Mouse (Mus musculus) left cerebral cortex, postnatal 14 days (tissue): ENCODE data around the gene Kif12. TPM values are rescaled to one million over a fixed set of nuclear protein-coding genes. Genes with fewer than 3 reads are reported as not detected.
A peak's percentile ranks its signal among the peaks of the same experiment; 100 is the strongest.

ENCODE experiments used
- DNase-seq, 2 experiments: peaks; one replicate each; pipeline ENCODE4 v3.0.0; 2021 to 2022; ENCODE audit warnings: low spot score in 2 of 2, mixed read lengths in 1 of 2
- intact Hi-C: fragments of 180-260 bp; cut with DNase I; formaldehyde crosslinking; loops from one replicate; pipeline ENCODE4 v1.15.1; 2025
- long read RNA-seq, 2 experiments: library from polyadenylated mRNA; stranded (forward); transcript quantifications; one replicate each; pipeline ENCODE4 v2.0.0; 2021
- total RNA-seq, 2 experiments: library from RNA; stranded (reverse); gene quantifications; 2 replicates each; pipeline ENCODE4 v1.2.3; 2021

Kif12 gene
- total RNA-seq = not detected
- long read RNA-seq, experiment 1 = 0 reads
- long read RNA-seq, experiment 2 = 0 reads

GRCm38 (mm10) chr4:63171969-63172685 is at the start of gene Kif12:
Gene Kif12 (minus strand): TSS chr4:63172131.
- intact Hi-C loops = no loop called here

GRCm38 (mm10) chr4:63221096-63221958 is 49.4 kb upstream of the Kif12 start:
- intact Hi-C loops = no loop called here
- DNase-seq = no peak

More at GRCm38 (mm10) chr4:63171969-63172685, at the start of gene Kif12:
- DNase-seq = no peak

- intact Hi-C loops = loop anchor here (5.0 kb wide), 2 partner anchors 33 to 37 kb away; no protein-coding TSS in a partner anchor
- DNase-seq = peak in 1 of 2 experiments; percentile 47
Observed at GRCm38 (mm10) chr4:63219635-63220034, 47.7 kb upstream of the Kif12 start.

- intact Hi-C loops = loop anchor here (5.0 kb wide), 2 partner anchors 33 to 37 kb away; no protein-coding TSS in a partner anchor
- no peak for DNase-seq
Observed at GRCm38 (mm10) chr4:63219059-63219458, 47.1 kb upstream of the Kif12 start.

- DNase-seq = no peak
- intact Hi-C loops = loop anchor here (5.0 kb wide), 2 partner anchors 35 kb away; no protein-coding TSS in a partner anchor
Observed at GRCm38 (mm10) chr4:63217513-63217912, 45.6 kb upstream of the Kif12 start.

GRCm38 (mm10) chr4:63216566-63216965 is 44.6 kb upstream of the Kif12 start:
- DNase-seq = no peak
- intact Hi-C loops = loop anchor here (5.0 kb wide), 2 partner anchors 34 to 36 kb away; no protein-coding TSS in a partner anchor

- intact Hi-C loops = loop anchor here (1.0 to 5.0 kb wide), 3 partner anchors 34 to 91 kb away; no protein-coding TSS in a partner anchor
- no peak for DNase-seq
Observed at GRCm38 (mm10) chr4:63215993-63216531, 44.1 kb upstream of the Kif12 start.

GRCm38 (mm10) chr4:63215185-63215992 is 43.5 kb upstream of the Kif12 start:
- intact Hi-C loops = loop anchor here (1.0 to 5.0 kb wide), 3 partner anchors 33 to 92 kb away; no protein-coding TSS in a partner anchor
- peak; percentile 51 to 75 for DNase-seq

GRCm38 (mm10) chr4:63213907-63214621 is 42.1 kb upstream of the Kif12 start, which contains the start of gene Col27a1:
Gene Col27a1 (plus strand): TSS chr4:63214004.
- DNase-seq = no peak
- intact Hi-C loops = no loop called here

- intact Hi-C loops = no loop called here
- DNase-seq = peak; percentile 58 to 69
Observed at GRCm38 (mm10) chr4:63205583-63205982, 33.7 kb upstream of the Kif12 start.

GRCm38 (mm10) chr4:63203874-63204273 is 31.9 kb upstream of the Kif12 start:
- intact Hi-C loops = no loop called here
- no peak for DNase-seq

GRCm38 (mm10) chr4:63199366-63199765 is 27.4 kb upstream of the Kif12 start:
- intact Hi-C loops = no loop called here
- DNase-seq = no peak

GRCm38 (mm10) chr4:63194366-63194765 is 22.4 kb upstream of the Kif12 start:
- DNase-seq = no peak
- intact Hi-C loops = no loop called here

- DNase-seq = no peak
- intact Hi-C loops = no loop called here
Observed at GRCm38 (mm10) chr4:63191641-63192040, 19.7 kb upstream of the Kif12 start.

- intact Hi-C loops = loop anchor here (10.0 kb wide), 1 partner anchor 218 kb away; the partner anchor contains the start of gene Akna
- peak in 1 of 2 experiments; percentile 8 for DNase-seq
Observed at GRCm38 (mm10) chr4:63186281-63186870, 14.4 kb upstream of the Kif12 start.

- intact Hi-C loops = loop anchor here (1.0 to 10.0 kb wide), 3 partner anchors 36 to 223 kb away; partner anchors contain the start of gene Akna
- DNase-seq = peak; percentile 74 to 79
Observed at GRCm38 (mm10) chr4:63181556-63181955, 9.6 kb upstream of the Kif12 start.

- no peak for DNase-seq
- intact Hi-C loops = no loop called here
Observed at GRCm38 (mm10) chr4:63171122-63171521, 809 bp downstream of the Kif12 start.

GRCm38 (mm10) chr4:63170061-63170460 is 1.9 kb downstream of the Kif12 start:
- DNase-seq = no peak
- intact Hi-C loops = no loop called here
